Mouse (Mus musculus): Measurements from ENCODE around the gene Rbm47. TPM values are rescaled to one million over a fixed set of nuclear protein-coding genes. Genes with fewer than 3 reads are reported as not detected.
A peak's percentile ranks its signal among the peaks of the same experiment; 100 is the strongest.

Gene Rbm47
- total RNA-seq, 2 experiments from 2014 or later: 2.7 to 6.7 TPM

GRCm38 (mm10) chr5:66069470-66070144 is 103.3 kb downstream of the Rbm47 start:
- DNase-seq (ENCODE audit: low spot score in 2 of 2): peak in 1 of 2 experiments; percentile 34

GRCm38 (mm10) chr5:66069133-66069469 is 103.8 kb downstream of the Rbm47 start:
- no peak for DNase-seq (ENCODE audit: low spot score in 2 of 2)

GRCm38 (mm10) chr5:66068068-66068920 is 104.6 kb downstream of the Rbm47 start:
- no peak for DNase-seq (ENCODE audit: low spot score in 2 of 2)

- DNase-seq (ENCODE audit: low spot score in 2 of 2): no peak
Measured at GRCm38 (mm10) chr5:66067219-66067618, 105.7 kb downstream of the Rbm47 start.

- DNase-seq (ENCODE audit: low spot score in 2 of 2): no peak
Measured at GRCm38 (mm10) chr5:66062930-66063220, 110.0 kb downstream of the Rbm47 start.

GRCm38 (mm10) chr5:66062046-66062929 is 110.6 kb downstream of the Rbm47 start:
- no peak for DNase-seq (ENCODE audit: low spot score in 2 of 2)

GRCm38 (mm10) chr5:66061667-66062045 is 111.3 kb downstream of the Rbm47 start:
- DNase-seq (ENCODE audit: low spot score in 2 of 2): no peak

GRCm38 (mm10) chr5:66058844-66059243 is 114.1 kb downstream of the Rbm47 start:
- no peak for DNase-seq (ENCODE audit: low spot score in 2 of 2)

GRCm38 (mm10) chr5:66056680-66057079 is 116.2 kb downstream of the Rbm47 start:
- DNase-seq (ENCODE audit: low spot score in 2 of 2): no peak

GRCm38 (mm10) chr5:66054394-66054793 is 118.5 kb downstream of the Rbm47 start:
- no peak for DNase-seq (ENCODE audit: low spot score in 2 of 2)

GRCm38 (mm10) chr5:66052777-66053548 is 120.0 kb downstream of the Rbm47 start:
- no peak for DNase-seq (ENCODE audit: low spot score in 2 of 2)

GRCm38 (mm10) chr5:66050841-66051240 is 122.1 kb downstream of the Rbm47 start:
- DNase-seq (ENCODE audit: low spot score in 2 of 2): no peak

- no peak for DNase-seq (ENCODE audit: low spot score in 2 of 2)
Measured at GRCm38 (mm10) chr5:66046356-66046755, 126.6 kb downstream of the Rbm47 start.

GRCm38 (mm10) chr5:66043897-66044296 is 129.0 kb downstream of the Rbm47 start:
- no peak for DNase-seq (ENCODE audit: low spot score in 2 of 2)

- DNase-seq (ENCODE audit: low spot score in 2 of 2): no peak
Measured at GRCm38 (mm10) chr5:66042651-66043340, 130.1 kb downstream of the Rbm47 start.

- DNase-seq (ENCODE audit: low spot score in 2 of 2): no peak
Measured at GRCm38 (mm10) chr5:66040744-66041279, 132.1 kb downstream of the Rbm47 start.

- no peak for DNase-seq (ENCODE audit: low spot score in 2 of 2)
Measured at GRCm38 (mm10) chr5:66039813-66040212, 133.1 kb downstream of the Rbm47 start.

GRCm38 (mm10) chr5:66037066-66037465 is 135.9 kb downstream of the Rbm47 start:
- no peak for DNase-seq (ENCODE audit: low spot score in 2 of 2)

GRCm38 (mm10) chr5:66036440-66037054 is 136.4 kb downstream of the Rbm47 start:
- DNase-seq (ENCODE audit: low spot score in 2 of 2): no peak

All from gastrocnemius, postnatal 4 days (tissue).